Mouse (Mus musculus) heart, postnatal 0 days (tissue): ENCODE results near the gene Nadk2. TPM values are rescaled to one million over a fixed set of nuclear protein-coding genes. Genes with fewer than 3 reads are reported as not detected.

Experiments
- ATAC-seq: fragments of 200-750 bp; cut with Nextera tagmentation; 2 replicates; pipeline ENCODE4 v1.8.0; 2017; ENCODE audit warnings: low read depth, moderate number of reproducible peaks, moderate library complexity; ENCODE audit not compliant: insufficient read depth
- DNase-seq: peaks from one replicate; pipeline ENCODE4 v3.0.0-alpha.2; 2016; ENCODE audit warnings: low spot score
- H3K27ac ChIP-seq: fragments of 300-500 bp; sonication (generic); 2 replicates; pipeline ENCODE4 v1.5.1; 2014; ENCODE audit warnings: low read depth, mild to moderate bottlenecking
- H3K27me3 ChIP-seq: fragments of 300-500 bp; sonication (generic); 2 replicates; pipeline ENCODE4 v1.6.1; 2014; ENCODE audit warnings: low read length, mixed read lengths; ENCODE audit not compliant: control insufficient read depth, insufficient read depth
- H3K36me3 ChIP-seq: fragments of 300-500 bp; sonication (generic); replicated peaks from 2 replicates; pipeline ENCODE4 v1.6.1; 2014; ENCODE audit warnings: low read length, mixed read lengths; ENCODE audit not compliant: control insufficient read depth, insufficient read depth
- H3K4me1 ChIP-seq: fragments of 300-500 bp; sonication (generic); 2 replicates; pipeline ENCODE4 v1.6.1; 2014; ENCODE audit warnings: antibody characterized with exemption; ENCODE audit not compliant: control insufficient read depth, insufficient read depth
- H3K4me2 ChIP-seq: fragments of 300-500 bp; sonication (generic); 2 replicates; pipeline ENCODE4 v1.6.1; 2014; ENCODE audit warnings: low read depth, mild to moderate bottlenecking, low read length, moderate library complexity
- H3K4me3 ChIP-seq: fragments of 300-500 bp; sonication (generic); 2 replicates; pipeline ENCODE4 v1.5.1; 2014; ENCODE audit warnings: low read depth, low read length
- H3K9ac ChIP-seq: fragments of 300-500 bp; sonication (generic); replicated peaks from 2 replicates; pipeline ENCODE4 v1.6.1; 2014; ENCODE audit warnings: low read depth, low read length, mixed read lengths
- H3K9me3 ChIP-seq: fragments of 300-500 bp; sonication (generic); replicated peaks from 2 replicates; pipeline ENCODE4 v1.6.1; 2016; ENCODE audit warnings: low read length; ENCODE audit not compliant: control insufficient read depth
- CTCF ChIP-seq: IDR thresholded peaks from 2 replicates; pipeline ENCODE4 v1.5.1; 2016; ENCODE audit warnings: antibody characterized with exemption, control low read depth, low read depth
- EP300 ChIP-seq: IDR thresholded peaks from 2 replicates; pipeline ENCODE4 v1.6.1; 2016; ENCODE audit warnings: antibody characterized with exemption, low read depth
- WGBS: fragments of 180-500 bp; shearing (Covaris S2); extraction: QIAGEN DNeasy Blood & Tissue Kit; methylation state at CpG from one replicate; pipeline ENCODE4 v1.1.7; 2014; 5-methylcytosine and 5-hydroxymethylcytosine counted together
- polyA plus RNA-seq: library from polyadenylated mRNA; unstranded; fragments of >200 nt; fragmentation: Nextera tagmentation; extraction: Ambion mirVana; gene quantifications from 2 replicates; pipeline ENCODE4 v1.2.1, GENCODE M21; 2015
- total RNA-seq: library from RNA; depleted of rRNA; stranded (reverse); fragments of >200 nt; gene quantifications from 2 replicates; pipeline ENCODE4 v1.2.3, GENCODE M21; 2014; ENCODE audit warnings: low replicate concordance

The Nadk2 gene
- total and polyA plus RNA-seq, 2 experiments from 2014 or later, result 33.8 to 41.6 TPM

GRCm38 (mm10) chr15:9087895-9088682, 17.0 kb downstream of the Nadk2 start:
- H3K27me3 ChIP-seq, result no peaks in the 10 kb centered on the region
- ATAC-seq (no peak), DNase-seq (no peak)
- no peak overlapping the region; the same call in 1 of the 2 replicates for H3K27ac ChIP-seq
- WGBS, result 79% methylated on average over 17 of the region's 17 CpGs
- H3K9me3 ChIP-seq, result no peaks in the 10 kb centered on the region
- no peak overlapping the region for H3K9ac ChIP-seq
- H3K4me3 ChIP-seq, result no peak overlapping the region
- peaks cover 23% of the 10 kb centered on the region; the same call in 1 of the 2 replicates for H3K36me3 ChIP-seq
- TF ChIP-seq EP300, result no peak
- no peak for TF ChIP-seq CTCF
- H3K4me2 ChIP-seq, result no peak overlapping the region
- H3K4me1 ChIP-seq, result peaks cover 4% of the 10 kb centered on the region; the same call in 1 of the 2 replicates

- Histone ChIP-seq H3K27ac (no peak overlapping the region), H3K36me3 (peaks cover 28% of the 10 kb centered on the region)
- WGBS, result 80% methylated on average over 8 of the region's 8 CpGs
Observed at GRCm38 (mm10) chr15:9088683-9089072, 17.6 kb downstream of the Nadk2 start.

GRCm38 (mm10) chr15:9089136-9089720, 18.2 kb downstream of the Nadk2 start:
- Histone ChIP-seq H3K4me3 (no peak overlapping the region), H3K9me3 (no peaks in the 10 kb centered on the region), H3K27ac (peak overlapping the region; percentile 20; the same call in 1 of the 2 replicates), H3K36me3 (peaks cover 30% of the 10 kb centered on the region), H3K4me1 (peaks cover 4% of the 10 kb centered on the region; the same call in 1 of the 2 replicates), H3K9ac (no peak overlapping the region), H3K27me3 (no peaks in the 10 kb centered on the region), H3K4me2 (no peak overlapping the region)
- TF ChIP-seq EP300 (no peak), CTCF (no peak)
- no peak for ATAC-seq
- no peak for DNase-seq
- 33% methylated on average over 2 of the region's 2 CpGs for WGBS

More at GRCm38 (mm10) chr15:9088683-9089072, 17.6 kb downstream of the Nadk2 start:
- DNase-seq (no peak), ATAC-seq (no peak)
- Histone ChIP-seq H3K4me3 (no peak overlapping the region), H3K4me2 (no peak overlapping the region), H3K9me3 (no peaks in the 10 kb centered on the region), H3K4me1 (peaks cover 4% of the 10 kb centered on the region; the same call in 1 of the 2 replicates), H3K9ac (no peak overlapping the region), H3K27me3 (no peaks in the 10 kb centered on the region)
- TF ChIP-seq EP300, result no peak
- no peak for TF ChIP-seq CTCF

GRCm38 (mm10) chr15:9090662-9091061, 19.6 kb downstream of the Nadk2 start:
- Histone ChIP-seq H3K36me3 (peaks cover 30% of the 10 kb centered on the region), H3K4me1 (peaks cover 4% of the 10 kb centered on the region), H3K4me3 (no peak overlapping the region), H3K9me3 (no peaks in the 10 kb centered on the region), H3K9ac (no peak overlapping the region), H3K27me3 (no peaks in the 10 kb centered on the region), H3K27ac (no peak overlapping the region), H3K4me2 (no peak overlapping the region)
- DNase-seq (no peak), ATAC-seq (no peak)
- TF ChIP-seq CTCF, result no peak
- no peak for TF ChIP-seq EP300
- WGBS, result 72% methylated on average over 5 of the region's 5 CpGs

GRCm38 (mm10) chr15:9093598-9094365, 22.7 kb downstream of the Nadk2 start:
- no peak overlapping the region for H3K4me3 ChIP-seq
- ATAC-seq, result peak; percentile 39; the same call in 1 of the 2 replicates
- H3K4me1 ChIP-seq, result no peaks in the 10 kb centered on the region; the same call in none of the 2 replicates
- no peak overlapping the region for H3K9ac ChIP-seq
- DNase-seq, result no peak
- H3K27ac ChIP-seq, result no peak overlapping the region
- WGBS, result 65% methylated on average over 11 of the region's 11 CpGs
- no peaks in the 10 kb centered on the region for H3K9me3 ChIP-seq
- H3K36me3 ChIP-seq, result peaks cover 36% of the 10 kb centered on the region
- TF ChIP-seq EP300 (no peak), CTCF (no peak)
- H3K4me2 ChIP-seq, result 0 out of 2 replicates have a peak overlapping the region, but pooled peaks have one; percentile 22
- H3K27me3 ChIP-seq, result no peaks in the 10 kb centered on the region
